Mouse (Mus musculus) olfactory bulb, adult 2 months (tissue): ENCODE measurements around the gene Sytl3.
"Not testable (repeated sequence)": the region's sequence is repeated elsewhere in the genome, so short reads cannot be mapped to it uniquely, and the experiment has no call there.

ENCODE experiments used
- CTCF ChIP-seq: fragments of 200-500 bp; IDR thresholded peaks from 2 replicates; pipeline ENCODE4 v1.5.1; 2012; ENCODE audit warnings: low read depth, mild to moderate bottlenecking, low read length, moderate library complexity; ENCODE audit not compliant: insufficient read depth
- POLR2A ChIP-seq: fragments of 200-500 bp; IDR thresholded peaks from 2 replicates; pipeline ENCODE4 v1.6.1; 2012; ENCODE audit warnings: mild to moderate bottlenecking, low read depth, low read length, moderate library complexity; ENCODE audit not compliant: insufficient read depth

- TF ChIP-seq CTCF, POLR2A: not testable (repeated sequence)
These were observed 55.1 kb downstream of the Sytl3 start for GRCm38 (mm10) chr17:6713944-6714343.
